8 mouse cellular contexts compared by ENCODE assay signal in the genomic region with DNA sequence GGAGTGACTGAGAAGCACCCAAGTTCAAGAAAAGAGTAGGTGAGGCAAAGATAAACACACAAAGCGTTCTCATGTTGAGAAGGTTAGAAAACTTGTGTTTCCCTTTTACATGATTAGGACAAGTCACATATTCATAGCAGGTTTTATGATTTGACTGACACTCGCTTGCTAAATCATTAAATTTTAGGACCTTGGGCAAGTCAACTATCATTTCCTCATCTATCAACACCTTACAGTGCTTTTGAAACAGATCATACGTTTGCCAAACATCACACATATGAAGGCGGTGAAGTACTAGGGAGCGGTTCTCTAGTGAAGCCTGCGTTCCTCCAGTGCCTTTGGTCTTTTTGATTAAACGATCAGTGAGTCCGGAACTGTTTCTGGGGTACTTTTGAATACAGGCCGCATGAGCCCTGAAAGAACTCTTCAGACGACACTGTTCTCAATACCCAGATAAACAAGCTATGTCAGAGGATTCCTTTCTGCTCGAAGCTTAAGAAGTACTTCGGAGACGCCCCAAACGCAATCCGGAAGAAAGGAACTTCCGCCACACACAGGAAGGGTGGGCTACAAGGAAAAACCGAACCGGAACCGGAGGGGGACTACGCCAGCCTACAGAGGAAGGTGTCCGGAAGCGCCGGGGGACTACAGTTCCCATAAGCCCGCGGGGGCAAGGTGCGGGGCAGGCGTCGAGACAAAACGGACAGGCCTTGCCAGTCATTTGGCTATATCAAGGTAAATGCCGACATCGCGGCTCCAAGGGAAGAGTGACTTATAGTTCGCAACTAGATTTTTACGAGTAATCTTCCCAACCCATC. TPM values are rescaled to one million over a fixed set of nuclear protein-coding genes. Genes with fewer than 3 reads are reported as not detected.
DNase-seq lines count a peak whose midpoint lies in the region; ATAC-seq and TF ChIP-seq lines count a peak whose summit lies in the region.

Gene Acbd5, plus strand, starts transcription at position 616 of the 818 bp plus-strand sequence.

- H3K27ac ChIP-seq in hindbrain, embryonic 10.5 days, result peak within 1 kb of the TSS; percentile 94
- H3K27ac ChIP-seq in lung, postnatal 0 days (ENCODE audit: low read length), result peak within 1 kb of the TSS; percentile 99

- H3K27me3 ChIP-seq in hindbrain, embryonic 10.5 days (ENCODE audit: insufficient read depth, poor library complexity, severe bottlenecking), result no peaks in the 10 kb centered on the region
- no peaks in the 10 kb centered on the region for H3K27me3 ChIP-seq in lung, postnatal 0 days (replicated peaks; ENCODE audit: insufficient read depth, low read length)

- peak; percentile 95 for DNase-seq in MN1 (ENCODE audit: low spot score)
- peak; percentile 96 for DNase-seq in cerebellum, adult 9-10 months
- DNase-seq in hindbrain, embryonic 10.5 days (ENCODE audit: low spot score), result peak; percentile 93
- DNase-seq in layer of hippocampus, adult 9-11 months, result peak; percentile 97
- DNase-seq in lung, postnatal 0 days (ENCODE audit: low spot score), result peak; percentile 99
- DNase-seq in ovary, postnatal 14 days (ENCODE audit: low spot score), result peak; percentile 85
- peak; percentile 97 for DNase-seq in thymus, postnatal 14 days

- peak; percentile 18; the same call in 1 of the 2 replicates for TF ChIP-seq CTCF in lung, postnatal 0 days (IDR thresholded peaks at IDR 0.05)

- peak within 1 kb of the TSS; percentile 96 for H3K4me2 ChIP-seq in lung, postnatal 0 days (replicated peaks; ENCODE audit: low read depth, low read length)

- H3K4me1 ChIP-seq in hindbrain, embryonic 10.5 days (replicated peaks), result peaks cover 9% of the 10 kb centered on the region; the same call in 1 of the 2 replicates
- H3K4me1 ChIP-seq in lung, postnatal 0 days (ENCODE audit: insufficient read depth, low read depth, low read length), result no peaks in the 10 kb centered on the region

- ATAC-seq in frontal cortex, adult (ENCODE audit: low TSS enrichment), result peak; percentile 94
- peak; percentile 95 for ATAC-seq in lung, postnatal 0 days

- peak; percentile 92 for TF ChIP-seq EP300 in lung, postnatal 0 days (IDR thresholded peaks at IDR 0.05)

- H3K36me3 ChIP-seq in hindbrain, embryonic 10.5 days, result peaks cover 4% of the 10 kb centered on the region; the same call in 1 of the 2 replicates
- no peaks in the 10 kb centered on the region for H3K36me3 ChIP-seq in lung, postnatal 0 days (ENCODE audit: insufficient read depth, low read length)

- no peaks in the 10 kb centered on the region for H3K9me3 ChIP-seq in hindbrain, embryonic 10.5 days
- no peaks in the 10 kb centered on the region for H3K9me3 ChIP-seq in lung, postnatal 0 days (ENCODE audit: low read length)

- H3K4me3 ChIP-seq in hindbrain, embryonic 10.5 days, result peak within 1 kb of the TSS; percentile 84
- H3K4me3 ChIP-seq in lung, postnatal 0 days (ENCODE audit: low read depth, low read length), result peak within 1 kb of the TSS; percentile 69

- H3K9ac ChIP-seq in lung, postnatal 0 days (replicated peaks; ENCODE audit: low read depth), result peak within 1 kb of the TSS; percentile 86

- WGBS in hindbrain, embryonic 10.5 days, result 3% methylated on average over 34 of the region's 34 CpGs
- WGBS in lung, postnatal 0 days, result 2% methylated on average over 34 of the region's 34 CpGs

RNA-seq across cellular contexts. Expression of gene Acbd5, which starts in this region (rescaled TPM):
- polyA plus RNA-seq in hindbrain, embryonic 10.5 days (2016; fragmentation: Nextera tagmentation; extraction: Ambion mirVana), result 36.5 and 38.8 TPM in 2 replicates
- 34.1 and 38.7 TPM in 2 replicates for polyA plus RNA-seq in lung, postnatal 0 days (2015; fragmentation: Nextera tagmentation; extraction: Ambion mirVana)

Comparison
In these comparisons a context has a peak if more than half of its experiments do, and no peak if none do; other contexts are left out.
1. Peak in every context shown above with its lines: DNase-seq, ATAC-seq, H3K4me3 ChIP-seq and H3K27ac ChIP-seq.